Mouse (Mus musculus) hindbrain, embryonic 10.5 days (tissue): Measurements from ENCODE around the gene 1700013G24Rik. TPM values are rescaled to one million over a fixed set of nuclear protein-coding genes. Genes with fewer than 3 reads are reported as not detected.
A peak's percentile ranks its signal among the peaks of the same experiment; 100 is the strongest.

Experiments
- DNase-seq: peaks from one replicate; pipeline ENCODE4 v3.0.0-alpha.2; 2017; ENCODE audit warnings: low spot score
- H3K27ac ChIP-seq: fragments of 300-500 bp; sonication (generic); 2 replicates; pipeline ENCODE4 v1.5.1; 2016; ENCODE audit warnings: mild to moderate bottlenecking, moderate library complexity
- H3K27me3 ChIP-seq: fragments of 300-500 bp; sonication (generic); 2 replicates; pipeline ENCODE4 v1.6.1; 2016; ENCODE audit warnings: mild to moderate bottlenecking; ENCODE audit not compliant: poor library complexity, insufficient read depth, severe bottlenecking
- H3K36me3 ChIP-seq: fragments of 300-500 bp; sonication (generic); 2 replicates; pipeline ENCODE4 v1.6.1; 2016; ENCODE audit warnings: mild to moderate bottlenecking, moderate library complexity
- H3K4me1 ChIP-seq: fragments of 300-500 bp; sonication (generic); replicated peaks from 2 replicates; pipeline ENCODE4 v1.6.1; 2016; ENCODE audit warnings: mild to moderate bottlenecking
- H3K4me3 ChIP-seq: fragments of 300-500 bp; sonication (generic); 2 replicates; pipeline ENCODE4 v1.5.1; 2016; ENCODE audit warnings: mild to moderate bottlenecking, moderate library complexity
- H3K9me3 ChIP-seq: fragments of 300-500 bp; sonication (generic); 2 replicates; pipeline ENCODE4 v1.6.1; 2016; ENCODE audit warnings: mild to moderate bottlenecking, moderate library complexity
- WGBS: fragments of 180-500 bp; shearing (Covaris S2); methylation state at CpG from one replicate; pipeline ENCODE4 v1.1.7; 2016; 5-methylcytosine and 5-hydroxymethylcytosine counted together
- polyA plus RNA-seq: library from polyadenylated mRNA; unstranded; fragments of >200 nt; fragmentation: Nextera tagmentation; extraction: Ambion mirVana; gene quantifications from 2 replicates; pipeline ENCODE4 v1.2.1, GENCODE M21; 2016

The 1700013G24Rik gene
- polyA plus RNA-seq, 1 experiment from 2014 or later: not detected

- Histone ChIP-seq H3K4me1 (peaks cover 92% of the 10 kb centered on the region), H3K27me3 (peaks cover 4% of the 10 kb centered on the region; the same call in 1 of the 2 replicates), H3K4me3 (no peak overlapping the region), H3K27ac (peak overlapping the region; percentile 25; the same call in 1 of the 2 replicates), H3K36me3 (no peaks in the 10 kb centered on the region; the same call in 1 of the 2 replicates), H3K9me3 (no peaks in the 10 kb centered on the region)
- WGBS: 92% methylated on average over 8 of the region's 8 CpGs
- no peak for DNase-seq
Observed at GRCm38 (mm10) chr4:137473240-137473639, 20.2 kb downstream of the 1700013G24Rik start.

GRCm38 (mm10) chr4:137473701-137474388 is 20.8 kb downstream of the 1700013G24Rik start:
- no peak for DNase-seq
- no peaks in the 10 kb centered on the region for H3K9me3 ChIP-seq
- WGBS: 71% methylated on average over 18 of the region's 18 CpGs
- peaks cover 4% of the 10 kb centered on the region; the same call in 1 of the 2 replicates for H3K27me3 ChIP-seq
- peaks cover 93% of the 10 kb centered on the region for H3K4me1 ChIP-seq
- peak overlapping the region; percentile 58; the same call in 1 of the 2 replicates for H3K27ac ChIP-seq
- H3K4me3 ChIP-seq: no peak overlapping the region
- H3K36me3 ChIP-seq: no peaks in the 10 kb centered on the region; the same call in 1 of the 2 replicates

GRCm38 (mm10) chr4:137474694-137475093 is 21.6 kb downstream of the 1700013G24Rik start:
- peaks cover 93% of the 10 kb centered on the region for H3K4me1 ChIP-seq
- H3K27me3 ChIP-seq: peaks cover 5% of the 10 kb centered on the region
- 91% methylated on average over 7 of the region's 7 CpGs for WGBS
- H3K9me3 ChIP-seq: no peaks in the 10 kb centered on the region
- DNase-seq: no peak
- H3K27ac ChIP-seq: no peak overlapping the region
- no peaks in the 10 kb centered on the region; the same call in 1 of the 2 replicates for H3K36me3 ChIP-seq
- no peak overlapping the region for H3K4me3 ChIP-seq

- Histone ChIP-seq H3K4me3 (no peak overlapping the region), H3K27me3 (peaks cover 10% of the 10 kb centered on the region), H3K27ac (no peak overlapping the region), H3K4me1 (peaks cover 93% of the 10 kb centered on the region), H3K36me3 (no peaks in the 10 kb centered on the region; the same call in 1 of the 2 replicates), H3K9me3 (no peaks in the 10 kb centered on the region)
- no peak for DNase-seq
- WGBS: 89% methylated on average over 13 of the region's 13 CpGs
Observed at GRCm38 (mm10) chr4:137475271-137476050, 22.4 kb downstream of the 1700013G24Rik start.

- H3K27ac ChIP-seq: peak overlapping the region; percentile 81
- peaks cover 93% of the 10 kb centered on the region for H3K4me1 ChIP-seq
- H3K9me3 ChIP-seq: no peaks in the 10 kb centered on the region
- DNase-seq: peak; percentile 19
- no peaks in the 10 kb centered on the region; the same call in 1 of the 2 replicates for H3K36me3 ChIP-seq
- peaks cover 10% of the 10 kb centered on the region; the same call in 1 of the 2 replicates for H3K27me3 ChIP-seq
- H3K4me3 ChIP-seq: peak overlapping the region; percentile 31
- WGBS: 38% methylated on average over 10 of the region's 10 CpGs
Observed at GRCm38 (mm10) chr4:137476065-137476760, 23.1 kb downstream of the 1700013G24Rik start.

GRCm38 (mm10) chr4:137476761-137477237 is 23.7 kb downstream of the 1700013G24Rik start:
- Histone ChIP-seq H3K27me3 (peaks cover 10% of the 10 kb centered on the region; the same call in 1 of the 2 replicates), H3K27ac (peak overlapping the region; percentile 81), H3K4me3 (peak overlapping the region; percentile 31), H3K4me1 (peaks cover 93% of the 10 kb centered on the region), H3K36me3 (no peaks in the 10 kb centered on the region; the same call in 1 of the 2 replicates), H3K9me3 (no peaks in the 10 kb centered on the region)
- WGBS: 17% methylated on average over 17 of the region's 17 CpGs
- peak; percentile 31 for DNase-seq

- Histone ChIP-seq H3K27ac (peak overlapping the region; percentile 81; the same call in 1 of the 2 replicates), H3K4me3 (no peak overlapping the region), H3K36me3 (no peaks in the 10 kb centered on the region), H3K4me1 (peaks cover 98% of the 10 kb centered on the region), H3K27me3 (peaks cover 10% of the 10 kb centered on the region; the same call in 1 of the 2 replicates), H3K9me3 (no peaks in the 10 kb centered on the region)
- no peak for DNase-seq
- 53% methylated on average over 6 of the region's 6 CpGs for WGBS
Observed at GRCm38 (mm10) chr4:137477611-137478010, 24.5 kb downstream of the 1700013G24Rik start.

GRCm38 (mm10) chr4:137478306-137478705 is 25.2 kb downstream of the 1700013G24Rik start:
- WGBS: 63% methylated on average over 5 of the region's 5 CpGs
- peaks cover 10% of the 10 kb centered on the region; the same call in 1 of the 2 replicates for H3K27me3 ChIP-seq
- DNase-seq: no peak
- no peak overlapping the region for H3K4me3 ChIP-seq
- H3K4me1 ChIP-seq: peaks cover 93% of the 10 kb centered on the region
- H3K27ac ChIP-seq: peak overlapping the region; percentile 81
- H3K36me3 ChIP-seq: no peaks in the 10 kb centered on the region
- no peaks in the 10 kb centered on the region for H3K9me3 ChIP-seq

- peak overlapping the region; percentile 81 for H3K27ac ChIP-seq
- no peaks in the 10 kb centered on the region for H3K9me3 ChIP-seq
- 0 out of 2 replicates have a peak overlapping the region, but pooled peaks have one; percentile 20 for H3K4me3 ChIP-seq
- H3K27me3 ChIP-seq: peaks cover 10% of the 10 kb centered on the region; the same call in 1 of the 2 replicates
- DNase-seq: peak; percentile 48
- no peaks in the 10 kb centered on the region for H3K36me3 ChIP-seq
- WGBS: 16% methylated on average over 6 of the region's 6 CpGs
- H3K4me1 ChIP-seq: peaks cover 92% of the 10 kb centered on the region
Observed at GRCm38 (mm10) chr4:137479757-137480156, 26.7 kb downstream of the 1700013G24Rik start.

- Histone ChIP-seq H3K9me3 (no peaks in the 10 kb centered on the region), H3K4me3 (peak overlapping the region; percentile 20; the same call in 1 of the 2 replicates), H3K4me1 (peaks cover 94% of the 10 kb centered on the region), H3K27me3 (peaks cover 10% of the 10 kb centered on the region; the same call in 1 of the 2 replicates), H3K36me3 (no peaks in the 10 kb centered on the region), H3K27ac (peak overlapping the region; percentile 81)
- WGBS: 15% methylated on average over 19 of the region's 19 CpGs
- DNase-seq: peak; percentile 29
Observed at GRCm38 (mm10) chr4:137480191-137480992, 27.3 kb downstream of the 1700013G24Rik start.

GRCm38 (mm10) chr4:137480993-137481340 is 27.9 kb downstream of the 1700013G24Rik start:
- Histone ChIP-seq H3K4me1 (peaks cover 94% of the 10 kb centered on the region), H3K36me3 (no peaks in the 10 kb centered on the region), H3K27ac (peak overlapping the region; percentile 81), H3K27me3 (peaks cover 10% of the 10 kb centered on the region; the same call in 1 of the 2 replicates), H3K4me3 (0 out of 2 replicates have a peak overlapping the region, but pooled peaks have one; percentile 3), H3K9me3 (no peaks in the 10 kb centered on the region)
- DNase-seq: no peak
- 29% methylated on average over 1 of the region's 1 CpGs for WGBS
